In genomic region chr12:113906459-113906858, GRCm38 (mm10) we compare ENCODE assay signal across 16 mouse cellular contexts.
"Had no signal": no experiment of that assay in that cellular context is flagged by ENCODE, and none has a peak within 500 bp of the region (broad histone marks: within the 10 kb centered on the region; RNA-seq: fewer than 3 reads in every experiment).

No protein-coding gene starts in this region.

- H3K27me3 ChIP-seq: neural tube, embryonic 13.5 days; neural tube, embryonic 15.5 days; stomach, embryonic 15.5 days had no signal

- H3K9me3 ChIP-seq: stomach, embryonic 15.5 days had no signal

- H3K4me1 ChIP-seq: neural tube, embryonic 13.5 days; neural tube, embryonic 15.5 days; stomach, embryonic 15.5 days had no signal

- DNase-seq: retina, postnatal 1 day; right cerebral cortex, adult 18-20 months; right cerebral cortex, postnatal 14 days; right cerebral cortex, postnatal 25 days; right cerebral cortex, postnatal 4 days; spleen, adult 18-20 months; thymus, adult 18-20 months; thymus, adult 2 months; thymus, postnatal 14 days; thymus, postnatal 25 days; thymus, postnatal 36 days; thymus, postnatal 4 days had no signal

- H3K36me3 ChIP-seq: neural tube, embryonic 13.5 days; neural tube, embryonic 15.5 days; stomach, embryonic 15.5 days had no signal

- H3K27ac ChIP-seq: neural tube, embryonic 13.5 days; neural tube, embryonic 15.5 days; stomach, embryonic 15.5 days; stomach, postnatal 0 days had no signal

- H3K4me3 ChIP-seq: neural tube, embryonic 13.5 days; neural tube, embryonic 15.5 days; stomach, embryonic 15.5 days had no signal

- H3K4me2 ChIP-seq: neural tube, embryonic 13.5 days; neural tube, embryonic 15.5 days; stomach, embryonic 15.5 days had no signal

- H3K9ac ChIP-seq: neural tube, embryonic 13.5 days; neural tube, embryonic 15.5 days; stomach, embryonic 15.5 days had no signal
